Mouse (Mus musculus) forebrain, embryonic 16.5 days (tissue): ENCODE measurements around the gene Osbpl10. TPM values are rescaled to one million over a fixed set of nuclear protein-coding genes. Genes with fewer than 3 reads are reported as not detected.
"Not testable (repeated sequence)": the region's sequence is repeated elsewhere in the genome, so short reads cannot be mapped to it uniquely, and the experiment has no call there.

ENCODE experiments used
- ATAC-seq: fragments of 200-750 bp; cut with Nextera tagmentation; 2 replicates; pipeline ENCODE4 v1.8.0; 2017; ENCODE audit warnings: mild to moderate bottlenecking, moderate library complexity
- H3K27ac ChIP-seq: fragments of 300-500 bp; sonication (generic); 2 replicates; pipeline ENCODE4 v1.5.1; 2014; ENCODE audit warnings: low read length, control low read depth
- H3K27me3 ChIP-seq: fragments of 300-500 bp; sonication (generic); replicated peaks from 2 replicates; pipeline ENCODE4 v1.6.1; 2014; ENCODE audit warnings: low read length; ENCODE audit not compliant: control insufficient read depth, insufficient read depth
- H3K36me3 ChIP-seq: fragments of 300-500 bp; sonication (generic); 2 replicates; pipeline ENCODE4 v1.6.1; 2014; ENCODE audit not compliant: control insufficient read depth, insufficient read depth
- H3K4me1 ChIP-seq: fragments of 300-500 bp; sonication (generic); replicated peaks from 2 replicates; pipeline ENCODE4 v1.6.1; 2014; ENCODE audit warnings: low read length; ENCODE audit not compliant: control insufficient read depth, insufficient read depth
- H3K4me2 ChIP-seq: fragments of 300-500 bp; sonication (generic); 2 replicates; pipeline ENCODE4 v1.6.1; 2014; ENCODE audit warnings: mild to moderate bottlenecking, low read length, control low read depth
- H3K4me3 ChIP-seq: fragments of 300-500 bp; sonication (generic); replicated peaks from 2 replicates; pipeline ENCODE4 v1.5.1; 2014; ENCODE audit warnings: mild to moderate bottlenecking, low read length, control low read depth
- H3K9ac ChIP-seq: fragments of 300-500 bp; sonication (generic); replicated peaks from 2 replicates; pipeline ENCODE4 v1.6.1; 2014; ENCODE audit warnings: low read depth, low read length, control low read depth
- H3K9me3 ChIP-seq: fragments of 300-500 bp; sonication (generic); 2 replicates; pipeline ENCODE4 v1.6.1; 2016; ENCODE audit warnings: low read length; ENCODE audit not compliant: control insufficient read depth
- WGBS: fragments of 180-500 bp; shearing (Covaris S2); extraction: QIAGEN DNeasy Blood & Tissue Kit; methylation state at CpG from one replicate; pipeline ENCODE4 v1.1.7; 2014; 5-methylcytosine and 5-hydroxymethylcytosine counted together
- polyA plus RNA-seq: library from polyadenylated mRNA; unstranded; fragments of >200 nt; fragmentation: Nextera tagmentation; extraction: Ambion mirVana; gene quantifications from 2 replicates; pipeline ENCODE4 v1.2.1, GENCODE M21; 2015

The Osbpl10 gene
- polyA plus RNA-seq, 1 experiment from 2014 or later: 2.8 TPM

- H3K9me3 ChIP-seq, H3K4me2 ChIP-seq, H3K27ac ChIP-seq, H3K4me1 ChIP-seq, H3K27me3 ChIP-seq, H3K9ac ChIP-seq, ATAC-seq, H3K4me3 ChIP-seq: not testable (repeated sequence)
- peaks cover 17% of the 10 kb centered on the region for H3K36me3 ChIP-seq
- WGBS: 98% methylated on average over 2 of the region's 5 CpGs
These were observed 294.1 kb downstream of the Osbpl10 start for GRCm38 (mm10) chr9:115272451-115272850.

DNA sequence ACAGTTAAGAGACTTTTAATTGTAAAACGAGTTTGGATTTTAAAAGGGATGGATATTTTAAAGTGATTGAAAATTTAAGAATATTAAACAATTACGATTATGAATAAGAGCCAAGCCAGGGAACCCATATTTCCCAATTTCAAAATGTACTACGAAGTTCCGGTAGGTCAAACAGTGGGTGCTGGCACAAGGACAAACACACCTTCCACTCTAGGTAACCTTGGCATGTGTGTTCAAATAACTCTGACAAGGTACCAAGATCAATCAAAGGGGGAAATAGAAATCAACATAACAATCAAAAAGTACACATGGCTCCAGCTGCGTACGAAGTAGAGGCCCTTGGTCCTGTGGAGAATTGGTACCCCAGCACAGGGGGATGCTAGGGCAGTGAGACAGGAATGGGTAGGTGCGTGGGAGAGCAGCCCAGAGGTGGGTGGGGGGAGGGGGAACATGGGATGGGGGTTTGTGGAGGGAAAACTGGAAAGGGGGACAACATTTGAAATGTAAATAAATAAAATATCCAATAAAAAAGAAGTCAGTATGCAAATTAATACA is 294.8 kb downstream of the Osbpl10 start:
- Histone ChIP-seq H3K9ac (no peak overlapping the region), H3K4me1 (no peaks in the 10 kb centered on the region), H3K27ac (no peak overlapping the region), H3K36me3 (peaks cover 17% of the 10 kb centered on the region), H3K9me3 (0 out of 2 replicates have a peak, but pooled peaks cover 2% of the 10 kb centered on the region), H3K4me2 (no peak overlapping the region), H3K27me3 (no peaks in the 10 kb centered on the region), H3K4me3 (no peak overlapping the region)
- 97% methylated on average over 7 of the region's 7 CpGs for WGBS
- no peak for ATAC-seq

DNA sequence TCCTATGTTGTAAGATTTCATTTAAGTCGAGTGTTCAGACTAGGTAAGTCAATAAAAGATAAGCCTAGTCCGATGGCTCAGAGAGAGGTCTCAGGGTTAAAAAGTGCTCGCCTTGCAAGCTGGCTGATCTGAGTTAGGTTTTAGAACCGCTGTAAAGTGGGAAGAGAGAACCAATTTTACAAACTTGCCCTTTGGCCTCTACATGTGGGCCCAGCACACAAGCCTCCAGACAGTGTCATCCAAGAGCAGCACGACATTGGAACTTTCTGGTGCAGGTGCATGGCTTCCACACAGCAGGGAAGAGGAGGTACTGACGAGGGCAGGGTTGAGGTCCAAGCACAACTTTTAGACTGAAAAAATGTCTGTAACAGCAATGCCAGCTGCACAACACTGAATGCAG is 296.4 kb downstream of the Osbpl10 start:
- no peak for ATAC-seq
- 90% methylated on average over 6 of the region's 6 CpGs for WGBS

DNA sequence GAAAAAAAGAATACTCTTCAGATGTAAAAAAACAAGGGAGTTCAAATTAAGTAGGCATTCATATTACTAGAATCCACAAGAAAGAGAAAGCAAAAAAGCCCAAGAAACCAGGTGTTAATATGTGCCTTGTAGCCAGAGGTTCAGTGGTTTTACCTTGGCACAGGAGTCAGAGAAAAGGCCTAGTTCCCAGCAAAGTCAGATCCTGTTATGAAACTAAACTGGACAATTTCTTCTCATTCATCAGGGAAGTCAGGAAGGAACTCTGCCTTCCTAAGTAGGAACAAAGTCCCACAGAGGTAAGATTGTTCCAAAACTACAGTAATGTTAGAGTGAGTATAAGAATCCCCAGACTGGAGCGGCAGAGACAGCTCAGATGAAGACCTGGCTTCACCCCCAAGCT is 300.3 kb downstream of the Osbpl10 start:
- no peak overlapping the region for H3K27ac ChIP-seq
- 0 out of 2 replicates have a peak, but pooled peaks cover 2% of the 10 kb centered on the region for H3K9me3 ChIP-seq
- H3K4me2 ChIP-seq: no peak overlapping the region
- no peak overlapping the region for H3K4me3 ChIP-seq
- no peaks in the 10 kb centered on the region for H3K4me1 ChIP-seq
- 89% methylated on average over 1 of the region's 1 CpGs for WGBS
- peaks cover 15% of the 10 kb centered on the region for H3K36me3 ChIP-seq
- no peak for ATAC-seq
- no peak overlapping the region for H3K9ac ChIP-seq
- no peaks in the 10 kb centered on the region for H3K27me3 ChIP-seq

More for the DNA sequence above, 296.4 kb downstream of the Osbpl10 start:
- no peaks in the 10 kb centered on the region for H3K27me3 ChIP-seq
- peaks cover 17% of the 10 kb centered on the region for H3K36me3 ChIP-seq
- H3K27ac ChIP-seq: no peak overlapping the region
- no peaks in the 10 kb centered on the region for H3K4me1 ChIP-seq
- H3K9ac ChIP-seq: no peak overlapping the region
- 0 out of 2 replicates have a peak, but pooled peaks cover 2% of the 10 kb centered on the region for H3K9me3 ChIP-seq
- no peak overlapping the region for H3K4me3 ChIP-seq
- no peak overlapping the region for H3K4me2 ChIP-seq

Other genes starting within 250 kb of the Osbpl10 start
- 23.2 and 30.2 TPM in 2 replicates for gene Cmtm6, start 247.5 kb upstream of the Osbpl10 start, polyA plus RNA-seq
- 13.9 and 14.6 TPM in 2 replicates for gene Cmtm7, start 196.7 kb upstream of the Osbpl10 start, polyA plus RNA-seq
- gene Cmtm8, start 134.4 kb upstream of the Osbpl10 start, polyA plus RNA-seq: 6.3 and 8.2 TPM in 2 replicates
- gene Gpd1l, start 44.6 kb upstream of the Osbpl10 start, polyA plus RNA-seq: 34.4 and 36.1 TPM in 2 replicates
- gene Rps27rt, start 4.2 kb downstream of the Osbpl10 start, polyA plus RNA-seq: 169 and 228 TPM in 2 replicates